Mouse (Mus musculus) ES-Bruce4 (cell line): ENCODE data around the gene Lactbl1. TPM values are rescaled to one million over a fixed set of nuclear protein-coding genes. Genes with fewer than 3 reads are reported as not detected.
A peak's percentile ranks its signal among the peaks of the same experiment; 100 is the strongest.

Experiments
- H3K27ac ChIP-seq: 2 replicates; pipeline ENCODE4 v1.5.1; 2012; ENCODE audit warnings: low read length, inconsistent platforms; ENCODE audit not compliant: insufficient read depth
- H3K27me3 ChIP-seq: 2 replicates; pipeline ENCODE4 v1.6.1; 2012; ENCODE audit warnings: mild to moderate bottlenecking, low read length, inconsistent platforms; ENCODE audit not compliant: control insufficient read depth, poor library complexity, insufficient read depth, severe bottlenecking
- H3K36me3 ChIP-seq: 2 replicates; pipeline ENCODE4 v1.6.1; 2012; ENCODE audit warnings: inconsistent platforms, mild to moderate bottlenecking, low read length, moderate library complexity; ENCODE audit not compliant: control insufficient read depth, poor library complexity, insufficient read depth, severe bottlenecking
- H3K4me1 ChIP-seq: one replicate; pipeline ENCODE4 v1.8.1; 2011; ENCODE audit warnings: low read length; ENCODE audit not compliant: control insufficient read depth, insufficient read depth
- H3K4me3 ChIP-seq: 2 replicates; pipeline ENCODE4 v1.5.1; 2011; ENCODE audit warnings: low read depth, mild to moderate bottlenecking, low read length
- H3K9ac ChIP-seq: 2 replicates; pipeline ENCODE4 v1.6.1; 2012; ENCODE audit warnings: low read depth, mild to moderate bottlenecking, inconsistent platforms; ENCODE audit not compliant: poor library complexity, severe bottlenecking
- H3K9me3 ChIP-seq: replicated peaks from 2 replicates; pipeline ENCODE4 v1.6.1; 2012; ENCODE audit warnings: mild to moderate bottlenecking, low read length, inconsistent platforms; ENCODE audit not compliant: control insufficient read depth, poor library complexity, insufficient read depth, severe bottlenecking
- CTCF ChIP-seq: IDR thresholded peaks from one replicate; pipeline ENCODE4 v1.8.1; 2011; ENCODE audit warnings: low read depth, low read length
- EP300 ChIP-seq: IDR thresholded peaks from 2 replicates; pipeline ENCODE4 v1.6.1; 2011; ENCODE audit warnings: low read depth, low read length; ENCODE audit not compliant: insufficient read depth
- POLR2A ChIP-seq: IDR thresholded peaks from one replicate; pipeline ENCODE4 v1.8.1; 2011; ENCODE audit warnings: low read length; ENCODE audit not compliant: insufficient read depth
- polyA plus RNA-seq: library from polyadenylated mRNA; stranded (reverse); fragments of >200 nt; gene quantifications from 2 replicates; pipeline ENCODE4 v1.2.4, GENCODE M21; 2011; ENCODE audit warnings: low read depth; ENCODE audit not compliant: missing spikeins, insufficient read depth, insufficient read length

Gene Lactbl1
- polyA plus RNA-seq, 1 experiment = not detected

DNA sequence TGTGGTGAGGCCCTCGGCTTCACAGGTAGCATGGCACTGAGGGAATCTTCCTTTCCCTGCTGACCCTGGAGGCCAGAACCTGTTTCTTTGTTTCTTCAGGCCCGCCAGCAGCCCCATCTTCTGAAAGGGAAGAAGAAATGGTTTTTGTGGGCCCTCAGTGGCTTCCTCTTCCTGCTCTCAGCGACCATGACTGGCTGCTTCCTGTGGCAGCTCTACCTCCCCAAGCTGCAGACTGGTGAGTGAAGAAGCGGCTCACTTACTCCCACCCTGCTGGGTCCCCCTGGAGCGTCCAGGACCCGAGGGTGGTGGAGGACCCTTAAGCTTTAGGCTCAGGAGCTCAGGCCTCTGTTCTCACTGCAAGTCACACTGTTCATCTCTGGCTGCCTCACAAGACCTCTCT is 4.2 kb downstream of the Lactbl1 start:
- TF ChIP-seq CTCF (no peak), EP300 (no peak), POLR2A (no peak)
- no peaks in the 10 kb centered on the region for H3K27me3 ChIP-seq
- no peak overlapping the region for H3K4me3 ChIP-seq
- H3K27ac ChIP-seq = no peak overlapping the region
- H3K36me3 ChIP-seq = no peaks in the 10 kb centered on the region
- H3K9me3 ChIP-seq = no peaks in the 10 kb centered on the region
- H3K4me1 ChIP-seq = no peaks in the 10 kb centered on the region
- H3K9ac ChIP-seq = no peak overlapping the region

DNA sequence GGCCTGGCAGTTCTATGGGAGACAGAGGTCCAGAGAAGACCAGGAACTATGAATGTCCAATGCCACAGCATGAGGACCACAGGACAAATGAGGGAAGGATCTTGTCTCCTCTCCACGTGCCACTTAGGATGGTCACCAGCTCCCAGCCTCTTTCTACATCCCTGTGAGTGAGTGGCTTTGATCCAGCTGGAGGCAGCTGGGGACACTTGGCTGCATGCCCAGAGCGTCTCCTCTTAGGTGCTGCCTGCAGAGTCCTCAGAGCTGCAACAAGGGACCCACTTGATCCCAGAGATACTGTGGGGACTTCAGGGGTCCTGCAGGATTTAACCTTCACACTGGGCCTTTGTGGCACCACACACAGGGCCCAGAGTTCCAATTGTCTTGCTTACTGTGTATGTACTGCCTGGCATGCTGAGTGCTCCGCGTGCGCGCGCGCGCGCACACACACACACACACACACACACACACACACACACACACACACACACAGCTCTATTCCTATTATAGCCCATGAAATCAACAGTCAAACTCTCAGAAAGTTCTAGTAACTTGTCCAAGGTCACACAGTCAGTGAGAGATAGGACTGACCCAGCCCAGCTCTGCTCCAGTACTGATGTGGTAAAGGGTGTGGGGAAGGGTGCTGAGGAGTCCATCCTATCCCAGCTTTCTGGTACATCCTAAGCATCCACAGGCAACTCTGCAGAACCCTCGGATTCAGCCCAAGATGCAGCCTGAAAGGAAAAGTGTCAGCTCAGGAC is 9.0 kb downstream of the Lactbl1 start:
- Histone ChIP-seq H3K9me3 (no peaks in the 10 kb centered on the region), H3K27me3 (no peaks in the 10 kb centered on the region), H3K27ac (no peak overlapping the region), H3K9ac (no peak overlapping the region), H3K4me3 (no peak overlapping the region), H3K4me1 (no peaks in the 10 kb centered on the region), H3K36me3 (no peaks in the 10 kb centered on the region)
- no peak for TF ChIP-seq CTCF
- TF ChIP-seq POLR2A = no peak
- TF ChIP-seq EP300 = no peak

DNA sequence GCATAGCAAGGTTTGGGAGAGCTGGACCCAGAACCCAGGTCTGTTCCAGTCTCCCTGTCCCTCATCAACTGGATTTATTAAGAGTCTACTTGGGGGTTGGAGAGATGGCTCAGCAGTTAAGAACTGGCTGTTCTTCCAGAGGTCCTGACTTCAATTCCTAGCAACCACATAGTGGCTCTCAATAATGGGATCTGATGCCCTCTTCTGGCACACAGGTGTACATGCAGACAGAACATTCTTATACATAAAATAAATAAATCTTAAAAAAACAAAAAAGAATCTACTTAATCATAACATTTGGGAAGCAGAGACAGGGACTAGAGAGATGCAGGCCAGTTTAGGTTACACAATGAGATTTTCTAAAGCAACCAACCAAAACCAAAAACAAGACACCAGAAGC is 13.6 kb downstream of the Lactbl1 start:
- Histone ChIP-seq H3K36me3 (no peaks in the 10 kb centered on the region), H3K27ac (no peak overlapping the region), H3K9me3 (no peaks in the 10 kb centered on the region), H3K4me3 (no peak overlapping the region), H3K27me3 (peaks cover 2% of the 10 kb centered on the region; the same call in 1 of the 2 replicates), H3K9ac (no peak overlapping the region), H3K4me1 (no peaks in the 10 kb centered on the region)
- no peak for TF ChIP-seq CTCF
- no peak for TF ChIP-seq EP300
- no peak for TF ChIP-seq POLR2A

DNA sequence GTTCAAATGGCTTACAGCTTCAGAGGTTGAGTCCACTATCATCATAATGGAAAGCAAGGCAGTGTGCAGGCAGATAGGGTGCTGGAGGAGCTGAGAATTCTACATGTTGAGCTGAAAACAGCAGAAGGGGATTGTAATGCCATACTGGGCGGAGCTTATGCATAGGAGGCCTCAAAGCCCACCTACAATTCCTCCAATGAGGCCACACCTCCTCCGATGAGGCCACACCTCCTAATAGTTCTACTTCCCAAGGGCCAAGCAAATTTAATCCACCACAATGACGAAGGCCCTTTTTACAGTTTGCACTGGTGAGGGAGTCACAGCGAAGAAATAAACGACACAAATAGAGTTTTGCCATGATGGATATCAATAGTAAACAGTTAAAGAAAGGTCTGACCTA is 14.1 kb downstream of the Lactbl1 start:
- no peak overlapping the region for H3K4me3 ChIP-seq
- TF ChIP-seq EP300 (no peak), POLR2A (no peak), CTCF (no peak)
- H3K36me3 ChIP-seq = no peaks in the 10 kb centered on the region
- no peaks in the 10 kb centered on the region for H3K9me3 ChIP-seq
- H3K27ac ChIP-seq = no peak overlapping the region
- no peak overlapping the region for H3K9ac ChIP-seq
- H3K27me3 ChIP-seq = peaks cover 2% of the 10 kb centered on the region; the same call in 1 of the 2 replicates
- no peaks in the 10 kb centered on the region for H3K4me1 ChIP-seq

DNA sequence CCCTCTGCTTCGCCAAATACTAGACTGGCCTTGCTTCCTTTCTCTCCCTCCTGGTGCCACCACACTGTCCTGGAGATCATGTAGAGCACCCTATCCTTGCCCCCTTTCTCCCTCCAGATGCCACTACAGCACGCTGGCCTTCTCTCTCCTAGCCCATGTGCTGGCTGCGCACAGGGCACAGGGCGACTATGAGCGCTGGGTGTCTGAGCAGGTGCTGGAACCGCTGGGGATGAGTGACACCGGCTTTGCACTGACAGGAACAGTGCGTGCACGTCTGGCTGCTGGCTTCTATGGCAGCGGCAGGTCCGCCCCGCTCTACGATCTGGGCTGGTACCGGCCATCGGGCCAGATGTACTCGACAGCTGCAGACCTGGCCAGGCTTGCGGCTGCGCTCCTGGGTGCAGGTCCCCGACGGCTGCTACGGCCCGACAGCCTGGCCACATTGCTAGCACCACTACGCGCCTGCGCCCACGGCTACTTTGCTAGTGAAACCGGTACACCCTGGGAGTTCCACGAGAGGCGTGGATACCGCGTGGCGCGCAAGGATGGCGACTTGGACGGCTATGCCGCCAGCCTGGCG is 14.7 kb downstream of the Lactbl1 start:
- H3K9me3 ChIP-seq = no peaks in the 10 kb centered on the region
- H3K4me3 ChIP-seq = peak overlapping the region; percentile 48
- no peak overlapping the region for H3K27ac ChIP-seq
- peaks cover 2% of the 10 kb centered on the region; the same call in 1 of the 2 replicates for H3K27me3 ChIP-seq
- H3K9ac ChIP-seq = peak overlapping the region; percentile 30
- TF ChIP-seq CTCF (no peak), EP300 (no peak), POLR2A (no peak)
- H3K4me1 ChIP-seq = no peaks in the 10 kb centered on the region
- H3K36me3 ChIP-seq = no peaks in the 10 kb centered on the region

DNA sequence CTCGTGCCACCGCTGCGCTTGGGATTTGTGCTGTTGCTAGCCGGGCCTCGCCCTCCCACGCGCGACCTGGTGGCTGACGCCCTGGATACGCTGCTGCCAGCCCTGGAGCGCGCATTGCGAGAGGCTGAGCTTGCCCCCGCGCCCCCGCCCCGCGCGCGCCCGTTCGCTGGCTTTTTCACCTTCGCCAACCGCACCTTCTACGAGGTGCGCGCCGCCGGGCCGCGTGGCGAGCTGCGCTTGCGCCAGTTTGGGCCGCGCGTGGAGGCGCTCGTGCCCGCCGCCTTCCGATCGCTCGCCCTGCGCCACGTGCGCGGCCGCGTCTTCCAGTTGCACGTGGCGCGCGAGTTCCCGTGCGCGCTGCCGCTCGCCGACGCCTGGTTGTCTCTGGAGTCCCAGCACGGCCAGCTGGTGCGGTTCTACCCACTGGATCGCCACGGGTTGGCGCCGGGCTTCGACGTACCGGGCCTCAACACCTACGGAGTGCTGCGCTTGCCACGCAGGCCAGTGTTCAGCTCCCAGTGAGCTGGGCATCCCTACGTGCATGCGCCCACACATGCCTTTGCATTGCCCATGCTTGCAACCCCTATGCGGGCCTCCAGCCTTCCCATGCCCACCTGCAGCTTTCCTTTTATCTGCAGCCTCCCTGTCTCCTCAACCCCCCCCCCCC is 15.3 kb downstream of the Lactbl1 start:
- peak overlapping the region; percentile 48 for H3K4me3 ChIP-seq
- no peak overlapping the region for H3K27ac ChIP-seq
- H3K27me3 ChIP-seq = peaks cover 2% of the 10 kb centered on the region; the same call in 1 of the 2 replicates
- H3K9me3 ChIP-seq = no peaks in the 10 kb centered on the region
- H3K36me3 ChIP-seq = no peaks in the 10 kb centered on the region
- TF ChIP-seq CTCF (no peak), POLR2A (no peak), EP300 (no peak)
- H3K9ac ChIP-seq = peak overlapping the region; percentile 30
- H3K4me1 ChIP-seq = no peaks in the 10 kb centered on the region
